Mouse (Mus musculus): Measurements from ENCODE around the gene Smpdl3b.
"Not testable (repeated sequence)": the region's sequence is repeated elsewhere in the genome, so short reads cannot be mapped to it uniquely, and the experiment has no call there.

- not testable (repeated sequence) for TF ChIP-seq CTCF (IDR thresholded peaks at IDR 0.05; ENCODE audit: borderline replicate concordance, control insufficient read depth, extremely low read depth, insufficient read depth, low read length, poor library complexity); POLR2A (IDR thresholded peaks at IDR 0.05; ENCODE audit: control insufficient read depth, extremely low read depth, insufficient read depth, low read length, poor library complexity)
These were observed 41.6 kb upstream of the Smpdl3b start for GRCm38 (mm10) chr4:132798666-132799065.
